Mouse (Mus musculus) heart, embryonic 14.5 days (tissue): ENCODE measurements at regions not wholly inside any gene's neighbourhood (a gene's known extent, or its start where the extent isn't known, plus 50 kb on each side); places are given as distances from the start of the nearest gene placed in this dataset.

Experiments
- ATAC-seq: fragments of 200-750 bp; cut with Nextera tagmentation; 2 replicates; pipeline ENCODE4 v1.8.0; 2017; ENCODE audit warnings: low read depth, moderate TSS enrichment; ENCODE audit not compliant: insufficient number of reproducible peaks, insufficient read depth, low FRiP score
- H3K27ac ChIP-seq, 2 experiments: fragments of 200-500 bp in 1 of 2; fragments of 300-500 bp in 1 of 2; sonication (generic) in 1 of 2; replicated peaks in 1 of 2; 2 replicates each; pipeline ENCODE4 v1.5.1; 2012 to 2014; ENCODE audit warnings: low read depth in 2 of 2, low read length in 2 of 2, control low read depth in 1 of 2, mild to moderate bottlenecking in 1 of 2, mixed read lengths in 1 of 2; ENCODE audit not compliant: control insufficient read depth in 1 of 2, insufficient read depth in 1 of 2
- H3K27me3 ChIP-seq: fragments of 300-500 bp; sonication (generic); 2 replicates; pipeline ENCODE4 v1.6.1; 2014; ENCODE audit warnings: mild to moderate bottlenecking, low read length, control low read depth; ENCODE audit not compliant: control insufficient read depth, insufficient read depth
- H3K36me3 ChIP-seq: fragments of 300-500 bp; sonication (generic); 2 replicates; pipeline ENCODE4 v1.6.1; 2014; ENCODE audit warnings: mild to moderate bottlenecking, control low read depth, low read length, mixed read lengths; ENCODE audit not compliant: control insufficient read depth, insufficient read depth
- H3K4me1 ChIP-seq, 2 experiments: fragments of 200-500 bp in 1 of 2; fragments of 300-500 bp in 1 of 2; sonication (generic) in 1 of 2; 2 replicates each; pipeline ENCODE4 v1.6.1; 2012 to 2014; ENCODE audit warnings: low read length in 2 of 2, control low read depth in 1 of 2, mixed read lengths in 1 of 2; ENCODE audit not compliant: control insufficient read depth in 2 of 2, insufficient read depth in 2 of 2
- H3K4me2 ChIP-seq: fragments of 300-500 bp; sonication (generic); 2 replicates; pipeline ENCODE4 v1.6.1; 2014; ENCODE audit warnings: mild to moderate bottlenecking, low read length
- H3K4me3 ChIP-seq, 2 experiments: fragments of 200-500 bp in 1 of 2; fragments of 300-500 bp in 1 of 2; sonication (generic) in 1 of 2; 2 replicates each; pipeline ENCODE4 v1.5.1; 2012 to 2014; ENCODE audit warnings: low read length in 2 of 2, mild to moderate bottlenecking in 2 of 2, control low read depth in 1 of 2, low read depth in 1 of 2, moderate library complexity in 1 of 2; ENCODE audit not compliant: control insufficient read depth in 1 of 2, insufficient read depth in 1 of 2
- H3K9ac ChIP-seq: fragments of 300-500 bp; sonication (generic); 2 replicates; pipeline ENCODE4 v1.6.1; 2014; ENCODE audit warnings: mild to moderate bottlenecking, low read length
- H3K9me3 ChIP-seq: fragments of 300-500 bp; sonication (generic); 2 replicates; pipeline ENCODE4 v1.6.1; 2016; ENCODE audit warnings: low read length, control low read depth; ENCODE audit not compliant: control insufficient read depth
- WGBS: fragments of 180-500 bp; shearing (Covaris S2); extraction: QIAGEN DNeasy Blood & Tissue Kit; methylation state at CpG from one replicate; pipeline ENCODE4 v1.1.7; 2014; 5-methylcytosine and 5-hydroxymethylcytosine counted together

DNA sequence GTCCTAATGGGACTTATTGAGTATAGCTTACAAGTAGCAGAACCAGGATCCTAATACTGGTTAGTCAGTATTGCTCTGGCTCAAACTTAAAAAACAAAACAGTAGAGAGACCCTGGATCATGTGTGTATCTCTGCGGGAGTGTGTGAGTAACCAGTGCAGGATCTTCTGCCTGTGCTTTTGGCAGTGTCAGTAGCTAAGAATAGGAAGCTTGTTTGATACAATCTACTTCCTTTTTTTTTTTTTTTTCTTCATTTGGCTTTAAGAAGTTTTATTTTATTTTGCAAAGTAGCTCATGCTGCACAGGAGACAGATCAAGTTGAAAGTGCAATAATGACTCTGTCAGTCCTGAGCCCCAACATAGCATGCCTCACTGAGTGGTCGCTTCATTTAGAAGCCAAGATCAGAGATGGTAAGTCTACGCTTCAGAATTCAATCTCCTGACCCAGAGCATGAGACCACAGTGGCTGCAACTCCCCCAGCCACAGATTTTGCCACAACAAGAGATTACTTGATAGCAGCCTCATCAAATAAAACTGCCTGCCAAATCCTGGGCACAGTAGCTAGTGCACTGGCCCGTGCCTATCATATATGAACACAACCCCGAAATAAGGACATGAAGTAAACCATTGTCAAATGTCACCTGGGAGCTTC lies 306.4 kb upstream of the Pitrm1 start:
- WGBS = 84% methylated on average over 5 of the region's 5 CpGs
- no peak for ATAC-seq

DNA sequence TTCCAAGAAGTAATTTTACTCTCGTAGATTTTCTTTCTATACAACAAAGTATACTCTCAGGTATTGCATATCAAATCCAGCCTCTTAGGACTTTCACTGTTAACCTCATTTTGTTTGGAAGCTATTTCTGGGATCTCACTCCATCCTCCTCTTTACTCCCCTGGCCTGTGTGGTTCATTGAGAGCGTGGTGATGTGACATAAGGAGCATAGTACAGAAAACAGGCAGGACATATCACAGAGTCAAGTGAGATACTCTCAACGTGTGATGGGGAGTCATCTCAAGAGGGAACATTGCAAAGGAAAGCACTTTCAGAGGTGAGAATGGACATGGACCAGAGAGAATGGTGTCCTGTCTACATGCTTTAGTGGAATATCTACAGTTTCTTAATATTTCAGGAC lies 297.8 kb upstream of the Pitrm1 start:
- 0 out of 2 replicates have a peak, but pooled peaks cover 2% of the 10 kb centered on the region for H3K9me3 ChIP-seq
- H3K36me3 ChIP-seq = no peaks in the 10 kb centered on the region
- H3K27ac ChIP-seq = peak overlapping the region; percentile 39; a peak in 2 of 4 replicates
- peak; percentile 60; the same call in 1 of the 2 replicates for ATAC-seq
- no peak overlapping the region; the same call in 1 of the 2 replicates for H3K9ac ChIP-seq
- 30% methylated on average over 3 of the region's 3 CpGs for WGBS
- H3K4me3 ChIP-seq = no peak overlapping the region
- peak overlapping the region; percentile 16; the same call in 1 of the 2 replicates for H3K4me2 ChIP-seq
- peaks cover 2 to 17% of the 10 kb centered on the region in 2 experiments; a peak in 3 of 4 replicates for H3K4me1 ChIP-seq
- no peaks in the 10 kb centered on the region for H3K27me3 ChIP-seq

More for the DNA sequence above, 306.4 kb upstream of the Pitrm1 start:
- no peaks in the 10 kb centered on the region for H3K4me1 ChIP-seq
- no peaks in the 10 kb centered on the region for H3K36me3 ChIP-seq
- H3K4me2 ChIP-seq = no peak overlapping the region
- no peaks in the 10 kb centered on the region for H3K27me3 ChIP-seq
- no peak overlapping the region for H3K4me3 ChIP-seq
- H3K9me3 ChIP-seq = no peaks in the 10 kb centered on the region
- H3K27ac ChIP-seq = no peak overlapping the region
- no peak overlapping the region for H3K9ac ChIP-seq

GRCm38 (mm10) chr13:6251025-6251862 lies 296.7 kb upstream of the Pitrm1 start:
- Histone ChIP-seq H3K36me3 (no peaks in the 10 kb centered on the region), H3K9me3 (0 out of 2 replicates have a peak, but pooled peaks cover 2% of the 10 kb centered on the region), H3K27ac (peak overlapping the region; percentile 41 to 59; a peak in 3 of 4 replicates), H3K9ac (no peak overlapping the region), H3K4me3 (no peak overlapping the region), H3K4me1 (peaks cover 2 to 17% of the 10 kb centered on the region in 2 experiments; a peak in 3 of 4 replicates), H3K27me3 (no peaks in the 10 kb centered on the region), H3K4me2 (0 out of 2 replicates have a peak overlapping the region, but pooled peaks have one; percentile 16)
- peak; percentile 14; the same call in 1 of the 2 replicates for ATAC-seq
- 49% methylated on average over 4 of the region's 4 CpGs for WGBS

DNA sequence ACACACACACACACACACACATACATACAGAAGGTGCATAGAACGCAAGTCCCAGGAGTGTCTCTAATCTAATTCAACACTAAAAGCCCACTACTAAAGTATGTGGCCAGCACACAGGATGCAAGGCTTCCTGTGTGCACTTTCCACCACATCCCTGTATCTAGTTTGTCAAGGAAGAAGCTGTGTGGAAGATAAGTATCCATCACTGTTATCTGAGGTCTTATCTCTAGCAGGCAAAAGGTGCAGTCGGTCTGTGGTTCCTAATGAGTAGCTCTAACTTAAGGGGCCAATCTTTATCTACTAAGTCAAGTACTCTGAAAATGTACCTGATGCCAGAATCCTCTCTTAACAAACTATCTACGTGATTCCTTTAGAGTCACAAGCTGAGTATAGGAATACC lies 295.8 kb upstream of the Pitrm1 start:
- H3K4me3 ChIP-seq = no peak overlapping the region
- no peak for ATAC-seq
- no peaks in the 10 kb centered on the region for H3K27me3 ChIP-seq
- peaks cover 2 to 17% of the 10 kb centered on the region in 2 experiments; a peak in 3 of 4 replicates for H3K4me1 ChIP-seq
- WGBS = 48% methylated on average over 3 of the region's 3 CpGs
- H3K4me2 ChIP-seq = no peak overlapping the region
- peak overlapping the region in 1 of 2 experiments; percentile 37; a peak in 2 of 4 replicates for H3K27ac ChIP-seq
- no peaks in the 10 kb centered on the region for H3K36me3 ChIP-seq
- no peak overlapping the region for H3K9ac ChIP-seq
- H3K9me3 ChIP-seq = 0 out of 2 replicates have a peak, but pooled peaks cover 2% of the 10 kb centered on the region

DNA sequence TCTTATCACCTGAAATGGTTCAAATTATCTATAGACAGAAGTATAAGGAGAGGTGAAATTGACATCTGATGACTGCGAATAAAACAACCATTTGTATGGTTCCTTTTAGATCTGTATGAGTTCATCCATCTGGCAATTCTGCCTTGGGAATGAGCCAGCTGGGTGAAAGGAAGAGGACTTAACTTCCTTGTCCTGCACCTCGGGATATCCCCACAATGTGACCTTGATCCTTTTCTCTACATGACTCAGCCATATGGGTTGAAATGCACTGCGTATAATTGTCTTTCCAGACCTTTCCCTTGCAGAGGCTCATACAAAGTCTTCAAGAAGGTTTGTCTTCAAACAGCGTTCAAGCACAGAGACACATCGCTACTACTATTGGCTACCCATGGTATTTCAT lies 292.6 kb upstream of the Pitrm1 start:
- 0 out of 2 replicates have a peak, but pooled peaks cover 2% of the 10 kb centered on the region for H3K9me3 ChIP-seq
- ATAC-seq = no peak
- no peaks in the 10 kb centered on the region for H3K27me3 ChIP-seq
- no peaks in the 10 kb centered on the region for H3K36me3 ChIP-seq
- peaks cover 2 to 13% of the 10 kb centered on the region in 2 experiments; a peak in 3 of 4 replicates for H3K4me1 ChIP-seq
- no peak overlapping the region for H3K4me2 ChIP-seq
- WGBS = 89% methylated on average over 5 of the region's 5 CpGs
- H3K9ac ChIP-seq = no peak overlapping the region
- no peak overlapping the region for H3K4me3 ChIP-seq
- H3K27ac ChIP-seq = no peak overlapping the region

DNA sequence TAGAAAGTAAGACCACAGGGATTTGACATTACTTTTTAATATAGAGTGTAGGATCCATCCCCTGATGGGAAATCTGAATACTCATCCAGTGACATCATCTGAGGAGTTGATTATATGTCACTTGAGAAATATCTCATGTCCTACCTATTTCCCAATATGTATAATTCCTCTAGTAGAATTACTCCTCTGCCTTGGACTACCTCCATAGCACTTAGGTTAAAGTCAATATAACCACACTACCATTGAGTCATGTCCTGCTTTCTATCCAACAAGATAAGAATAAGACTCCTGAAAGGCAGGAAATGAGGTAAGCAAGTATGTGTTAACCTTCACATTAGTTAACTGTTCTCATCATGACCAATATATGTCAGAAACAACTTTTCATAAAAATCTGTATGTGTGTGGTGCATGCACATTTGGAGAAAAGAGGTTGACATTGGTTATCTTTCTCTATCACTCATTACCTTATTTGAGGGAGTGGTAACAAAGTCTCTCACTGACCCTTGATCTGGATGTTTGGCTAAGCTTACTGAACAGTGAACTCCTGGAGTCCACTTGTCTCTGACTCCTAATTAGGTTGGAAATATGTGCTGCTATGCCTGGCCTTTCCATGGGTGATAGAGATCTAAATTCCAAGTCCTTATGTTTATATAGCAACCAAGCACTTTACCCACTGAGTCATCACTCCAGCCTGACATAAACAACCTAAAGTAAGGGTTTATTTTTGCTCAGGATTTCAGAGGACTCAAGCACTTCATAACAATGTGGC lies 292.0 kb upstream of the Pitrm1 start:
- H3K9me3 ChIP-seq = 0 out of 2 replicates have a peak, but pooled peaks cover 2% of the 10 kb centered on the region
- H3K4me1 ChIP-seq = peaks cover 1 to 6% of the 10 kb centered on the region in 2 experiments; a peak in 2 of 4 replicates
- no peak overlapping the region for H3K9ac ChIP-seq
- H3K4me2 ChIP-seq = no peak overlapping the region
- no peaks in the 10 kb centered on the region for H3K36me3 ChIP-seq
- ATAC-seq = no peak
- H3K4me3 ChIP-seq = no peak overlapping the region
- H3K27ac ChIP-seq = no peak overlapping the region
- no peaks in the 10 kb centered on the region for H3K27me3 ChIP-seq

- 67% methylated on average over 1 of the region's 1 CpGs for WGBS
- ATAC-seq = no peak
- Histone ChIP-seq H3K27me3 (no peaks in the 10 kb centered on the region), H3K9me3 (0 out of 2 replicates have a peak, but pooled peaks cover 2% of the 10 kb centered on the region), H3K4me1 (no peaks in the 10 kb centered on the region), H3K9ac (no peak overlapping the region), H3K27ac (no peak overlapping the region), H3K4me3 (no peak overlapping the region), H3K36me3 (no peaks in the 10 kb centered on the region), H3K4me2 (no peak overlapping the region)
Measured at GRCm38 (mm10) chr13:6258456-6258855, 289.5 kb upstream of the Pitrm1 start.
